ENCODE assay signal across 13 mouse cellular contexts in the genomic region with DNA sequence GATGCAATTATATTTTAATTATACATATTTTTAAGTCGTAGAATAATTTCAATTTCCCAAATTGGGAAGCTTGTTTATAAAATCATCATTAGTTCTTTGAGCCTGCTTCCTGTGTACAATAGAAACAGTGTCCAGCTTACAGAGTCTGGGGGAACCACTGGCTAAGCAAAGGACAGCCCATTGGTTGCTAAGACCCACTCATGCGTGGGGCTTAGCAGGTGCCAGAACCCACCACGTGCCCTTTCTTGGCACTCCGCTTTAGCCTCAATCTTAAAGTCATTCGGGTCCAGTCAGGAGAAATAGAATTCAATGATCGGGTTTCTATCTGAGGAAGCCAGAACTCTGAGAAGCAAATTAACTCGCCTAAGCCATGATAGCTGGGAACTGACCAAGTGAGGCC.
DNase-seq lines count a peak whose midpoint lies in the region; ATAC-seq and TF ChIP-seq lines count a peak whose summit lies in the region.
"Had no signal": no experiment of that assay in that cellular context is flagged by ENCODE, and none has a peak within 500 bp of the region (broad histone marks: within the 10 kb centered on the region; RNA-seq: fewer than 3 reads in every experiment).

No protein-coding gene starts in this region.

- intact Hi-C loops in gastrocnemius, adult 2 months (cut with DNase I), result no loop called here

- 73% methylated on average over 7 of the region's 7 CpGs for WGBS in kidney, embryonic 15.5 days
- 76% methylated on average over 7 of the region's 7 CpGs for WGBS in limb, embryonic 10.5 days

- H3K4me2 ChIP-seq in kidney, embryonic 15.5 days, result peak overlapping the region; percentile 60

- H3K9ac ChIP-seq in kidney, embryonic 15.5 days, result no peak overlapping the region
- H3K9ac ChIP-seq: midbrain, embryonic 12.5 days had no signal

- no peak overlapping the region for H3K4me3 ChIP-seq in gastrocnemius, adult 2 months
- H3K4me3 ChIP-seq in kidney, embryonic 15.5 days (replicated peaks), result no peak overlapping the region
- H3K4me3 ChIP-seq in limb, embryonic 10.5 days, result peak overlapping the region; percentile 48; the same call in 1 of the 2 replicates

- H3K9me3 ChIP-seq in kidney, embryonic 15.5 days (replicated peaks), result no peaks in the 10 kb centered on the region
- H3K9me3 ChIP-seq in limb, embryonic 10.5 days (replicated peaks), result no peaks in the 10 kb centered on the region
- H3K9me3 ChIP-seq: midbrain, embryonic 12.5 days had no signal

- peaks cover 5% of the 10 kb centered on the region; the same call in 1 of the 2 replicates for H3K27me3 ChIP-seq in kidney, embryonic 15.5 days
- peaks cover 68% of the 10 kb centered on the region for H3K27me3 ChIP-seq in limb, embryonic 10.5 days (ENCODE audit: low read depth, poor library complexity, severe bottlenecking)

- peaks cover 14% of the 10 kb centered on the region for H3K4me1 ChIP-seq in kidney, embryonic 15.5 days
- H3K4me1 ChIP-seq in limb, embryonic 10.5 days, result peaks cover 20% of the 10 kb centered on the region

- no peak for TF ChIP-seq CTCF in gastrocnemius, adult 2 months (IDR thresholded peaks at IDR 0.05)

- H3K36me3 ChIP-seq in kidney, embryonic 15.5 days, result no peaks in the 10 kb centered on the region
- no peaks in the 10 kb centered on the region for H3K36me3 ChIP-seq in limb, embryonic 10.5 days
- H3K36me3 ChIP-seq: midbrain, embryonic 12.5 days had no signal

- ATAC-seq in kidney, embryonic 15.5 days (replicated peaks; ENCODE audit: low FRiP score), result no peak
- ATAC-seq in inflammation-experienced regulatory T-cells, adult 6 months, result no peak

- DNase-seq in gastrocnemius, adult 2 months, result no peak
- DNase-seq in gastrocnemius, adult 18-20 months (ENCODE audit: low spot score), result no peak
- no peak for DNase-seq in kidney, postnatal 25 days
- DNase-seq in Muller cell, postnatal 12 days (ENCODE audit: inconsistent ontology term), result peak; percentile 17
- no peak for DNase-seq in limb, embryonic 10.5 days (ENCODE audit: low spot score)
- DNase-seq in adrenal gland, postnatal 10 days, result no peak
- DNase-seq: cerebellum, adult 11-12 months; kidney, adult 18-20 months; spleen, adult 18-20 months; thymus, adult 18-20 months had no signal

- H3K27ac ChIP-seq in gastrocnemius, adult 2 months, result peak overlapping the region; percentile 66
- peak overlapping the region; percentile 77; the same call in 1 of the 2 replicates for H3K27ac ChIP-seq in kidney, embryonic 15.5 days
- H3K27ac ChIP-seq in limb, embryonic 10.5 days, result peak overlapping the region; percentile 82; the same call in 1 of the 2 replicates
- H3K27ac ChIP-seq: midbrain, embryonic 12.5 days had no signal
